Mouse (Mus musculus): ENCODE results near the gene Leng1. TPM values are rescaled to one million over a fixed set of nuclear protein-coding genes. Genes with fewer than 3 reads are reported as not detected.

Gene Leng1
- polyA plus RNA-seq (2012; rRNA removed; ENCODE audit: low replicate concordance): 2.2 and 2.7 TPM in 2 replicates

GRCm38 (mm10) chr7:3665215-3666114 lies at the start of gene Leng1:
Gene Leng1, minus strand, starts transcription at chr7:3665840.

GRCm38 (mm10) chr7:3703879-3704441 lies 38.3 kb upstream of the Leng1 start, which contains the start of gene Rps9:
Gene Rps9, plus strand, starts transcription at chr7:3703993.

GRCm38 (mm10) chr7:3692987-3693808 lies 27.6 kb upstream of the Leng1 start, which contains the start of gene Mboat7:
Gene Mboat7, minus strand, starts transcription at chr7:3693523.

GRCm38 (mm10) chr7:3692382-3692986 lies 26.8 kb upstream of the Leng1 start, which contains the start of gene Tsen34:
Gene Tsen34, plus strand, starts transcription at chr7:3692863.

GRCm38 (mm10) chr7:3677342-3677741 lies 11.7 kb upstream of the Leng1 start, which contains the start of gene Tmc4:
Gene Tmc4, minus strand, starts transcription at chr7:3677553.

GRCm38 (mm10) chr7:3644672-3645487 lies 20.8 kb downstream of the Leng1 start, which contains the start of gene Cnot3:
Gene Cnot3, plus strand, starts transcription at chr7:3645268.

GRCm38 (mm10) chr7:3629543-3630477 lies 35.8 kb downstream of the Leng1 start, which contains the start of the genes Tfpt and Prpf31:
Gene Tfpt, minus strand, starts transcription at chr7:3629929.
Gene Prpf31, plus strand, starts transcription at chr7:3629985.

GRCm38 (mm10) chr7:3617242-3617995 lies 48.2 kb downstream of the Leng1 start, which contains the start of gene Ndufa3:
Gene Ndufa3, plus strand, starts transcription at chr7:3617373.

GRCm38 (mm10) chr7:3616057-3616388 lies 49.6 kb downstream of the Leng1 start, which contains the start of gene Oscar:
Gene Oscar, minus strand, starts transcription at chr7:3616157.

Other genes with a start within 250 kb of the Leng1 start
- gene Cacng6, start 241.6 kb downstream of the Leng1 start, polyA plus RNA-seq (2012; rRNA removed; ENCODE audit: low replicate concordance): not detected in 2 replicates
- not detected in 2 replicates for gene Tarm1, start 163.2 kb downstream of the Leng1 start, polyA plus RNA-seq (2012; rRNA removed; ENCODE audit: low replicate concordance)
- gene Oscar, start 49.7 kb downstream of the Leng1 start, polyA plus RNA-seq (2012; rRNA removed; ENCODE audit: low replicate concordance): 0.26 TPM in 1 of 2 replicates, not detected in the other
- 287 and 393 TPM in 2 replicates for gene Ndufa3, start 48.5 kb downstream of the Leng1 start, polyA plus RNA-seq (2012; rRNA removed; ENCODE audit: low replicate concordance)
- 3.6 and 7.9 TPM in 2 replicates for gene Tfpt, start 35.9 kb downstream of the Leng1 start, polyA plus RNA-seq (2012; rRNA removed; ENCODE audit: low replicate concordance)
- 12.2 and 16.7 TPM in 2 replicates for gene Prpf31, start 35.9 kb downstream of the Leng1 start, polyA plus RNA-seq (2012; rRNA removed; ENCODE audit: low replicate concordance)
- 87.7 and 89.5 TPM in 2 replicates for gene Cnot3, start 20.6 kb downstream of the Leng1 start, polyA plus RNA-seq (2012; rRNA removed; ENCODE audit: low replicate concordance)
- 201 and 223 TPM in 2 replicates for gene Tmc4, start 11.7 kb upstream of the Leng1 start, polyA plus RNA-seq (2012; rRNA removed; ENCODE audit: low replicate concordance)
- 92.9 and 131 TPM in 2 replicates for gene Tsen34, start 27.0 kb upstream of the Leng1 start, polyA plus RNA-seq (2012; rRNA removed; ENCODE audit: low replicate concordance)
- gene Mboat7, start 27.7 kb upstream of the Leng1 start, polyA plus RNA-seq (2012; rRNA removed; ENCODE audit: low replicate concordance): 53.2 and 59.5 TPM in 2 replicates
- gene Rps9, start 38.2 kb upstream of the Leng1 start, polyA plus RNA-seq (2012; rRNA removed; ENCODE audit: low replicate concordance): 322 and 616 TPM in 2 replicates
- 3.8 and 4.1 TPM in 2 replicates for gene Pirb, start 54.6 kb upstream of the Leng1 start, polyA plus RNA-seq (2012; rRNA removed; ENCODE audit: low replicate concordance)
- 0.07 TPM in 1 of 2 replicates, not detected in the other for gene Gm15448, start 159.8 kb upstream of the Leng1 start, polyA plus RNA-seq (2012; rRNA removed; ENCODE audit: low replicate concordance)
- gene Pira2, start 179.2 kb upstream of the Leng1 start, polyA plus RNA-seq (2012; rRNA removed; ENCODE audit: low replicate concordance): 0.16 and 0.31 TPM in 2 replicates
- 0.43 TPM in 1 of 2 replicates, not detected in the other for gene Gm14548, start 232.3 kb upstream of the Leng1 start, polyA plus RNA-seq (2012; rRNA removed; ENCODE audit: low replicate concordance)
- 0.34 and 1.3 TPM in 2 replicates for gene Lilra6, start 249.7 kb upstream of the Leng1 start, polyA plus RNA-seq (2012; rRNA removed; ENCODE audit: low replicate concordance)

Data from duodenum, adult 2 months (tissue).